8 mouse cellular contexts compared by ENCODE assay signal in genomic region chr11:96349491-96350340, GRCm38 (mm10). TPM values are rescaled to one million over a fixed set of nuclear protein-coding genes. Genes with fewer than 3 reads are reported as not detected.
DNase-seq lines count a peak whose midpoint lies in the region; ATAC-seq lines count a peak whose summit lies in the region.

No protein-coding gene starts in this region.

- H3K36me3 ChIP-seq in hindbrain, embryonic 13.5 days = peaks cover 13% of the 10 kb centered on the region

- peak overlapping the region; percentile 100 for H3K9ac ChIP-seq in hindbrain, embryonic 13.5 days

- DNase-seq in adrenal gland, adult 18-20 months (ENCODE audit: low spot score in 2 of 2) = peak; percentile 42 to 57
- DNase-seq in adrenal gland, adult 8-10 months = no peak
- peak; percentile 41 for DNase-seq in 3T3-L1 (ENCODE audit: low read depth, low spot score)
- DNase-seq in kidney, postnatal 4 days = peak; percentile 78 to 86
- DNase-seq in cerebellum, adult 9-11 months = no peak
- no peak for DNase-seq in cerebellum, postnatal 14 days
- DNase-seq in thymus, postnatal 0 days (ENCODE audit: low spot score) = no peak

- H3K4me3 ChIP-seq in hindbrain, embryonic 13.5 days = peak overlapping the region; percentile 24

- peaks cover 60% of the 10 kb centered on the region for H3K4me1 ChIP-seq in hindbrain, embryonic 13.5 days (replicated peaks)

- peak overlapping the region; percentile 80 for H3K4me2 ChIP-seq in hindbrain, embryonic 13.5 days

- peaks cover 56% of the 10 kb centered on the region for H3K27me3 ChIP-seq in hindbrain, embryonic 13.5 days

- WGBS in hindbrain, embryonic 13.5 days = 2% methylated on average over 14 of the region's 14 CpGs

- peak overlapping the region; percentile 100 for H3K27ac ChIP-seq in hindbrain, embryonic 13.5 days

- H3K9me3 ChIP-seq in hindbrain, embryonic 13.5 days = no peaks in the 10 kb centered on the region

- ATAC-seq in hindbrain, embryonic 13.5 days (ENCODE audit: low FRiP score) = no peak

RNA-seq across cellular contexts. Expression of gene Hoxb2, which starts 0.6 kb away (rescaled TPM):
- total RNA-seq in adrenal gland, adult 18-20 months (2021) = 10 to 100 TPM; 17.1 to 21.5 TPM
- total RNA-seq in adrenal gland, adult 8-10 months (2022) = 10 to 100 TPM; 20.8 to 27.5 (median 23.7) TPM
- 38.6 and 47.2 TPM in 2 replicates for polyA plus RNA-seq in hindbrain, embryonic 13.5 days (2015; fragmentation: Nextera tagmentation; extraction: Ambion mirVana)
- 1.3 and 1.4 TPM in 2 replicates for polyA plus RNA-seq in thymus, postnatal 0 days (2015; fragmentation: Nextera tagmentation; extraction: Ambion mirVana)

RNA-seq across cellular contexts. Expression of gene Hoxb1, which starts 15.8 kb away (rescaled TPM):
- total RNA-seq in adrenal gland, adult 18-20 months (2021) = not detected
- total RNA-seq in adrenal gland, adult 8-10 months (2022) = not detected
- polyA plus RNA-seq in hindbrain, embryonic 13.5 days (2015; fragmentation: Nextera tagmentation; extraction: Ambion mirVana) = 0.30 and 0.74 TPM in 2 replicates
- not detected in 2 replicates for polyA plus RNA-seq in thymus, postnatal 0 days (2015; fragmentation: Nextera tagmentation; extraction: Ambion mirVana)

RNA-seq across cellular contexts. Expression of gene Hoxb3, which starts 26.6 kb away (rescaled TPM):
- 10 to 100 TPM; 17.2 to 20.7 TPM for total RNA-seq in adrenal gland, adult 18-20 months (2021)
- 10 to 100 TPM; 19.4 to 61.4 (median 27.9) TPM for total RNA-seq in adrenal gland, adult 8-10 months (2022)
- 11.9 and 14.5 TPM in 2 replicates for polyA plus RNA-seq in hindbrain, embryonic 13.5 days (2015; fragmentation: Nextera tagmentation; extraction: Ambion mirVana)
- polyA plus RNA-seq in thymus, postnatal 0 days (2015; fragmentation: Nextera tagmentation; extraction: Ambion mirVana) = 0.18 and 0.30 TPM in 2 replicates

RNA-seq across cellular contexts. Expression of gene Hoxb4, which starts 31.6 kb away (rescaled TPM):
- 10 to 100 TPM; 16.3 to 22.1 TPM for total RNA-seq in adrenal gland, adult 18-20 months (2021)
- 10 to 100 TPM; 19.9 to 45.3 (median 27.0) TPM for total RNA-seq in adrenal gland, adult 8-10 months (2022)
- polyA plus RNA-seq in hindbrain, embryonic 13.5 days (2015; fragmentation: Nextera tagmentation; extraction: Ambion mirVana) = 9.5 and 11.3 TPM in 2 replicates
- 0.09 and 0.20 TPM in 2 replicates for polyA plus RNA-seq in thymus, postnatal 0 days (2015; fragmentation: Nextera tagmentation; extraction: Ambion mirVana)

RNA-seq across cellular contexts. Expression of gene Hoxb5, which starts 46.6 kb away (rescaled TPM):
- 10 to 100 TPM; 11.6 to 27.3 TPM for total RNA-seq in adrenal gland, adult 18-20 months (2021)
- total RNA-seq in adrenal gland, adult 8-10 months (2022) = 10 to 100 TPM; 25.2 to 38.3 (median 26.7) TPM
- 196 and 216 TPM in 2 replicates for polyA plus RNA-seq in hindbrain, embryonic 13.5 days (2015; fragmentation: Nextera tagmentation; extraction: Ambion mirVana)
- 0.15 and 0.16 TPM in 2 replicates for polyA plus RNA-seq in thymus, postnatal 0 days (2015; fragmentation: Nextera tagmentation; extraction: Ambion mirVana)

Comparison
In these comparisons a context has a peak if more than half of its experiments do, and no peak if none do; other contexts are left out.
1. DNase-seq: peak in adrenal gland, adult 18-20 months (2 of 2), 3T3-L1 (single experiment) and kidney, postnatal 4 days (2 of 2); none in adrenal gland, adult 8-10 months (single experiment), cerebellum, adult 9-11 months (single experiment), cerebellum, postnatal 14 days (0 of 2) and thymus, postnatal 0 days (single experiment).